Mouse (Mus musculus) MEL (cell line): Measurements from ENCODE around the gene H3f3b.

Experiments
- CTCF ChIP-seq, 3 experiments: IDR thresholded peaks in 2 of 3; conservative IDR thresholded peaks in 1 of 3; 2 replicates each; pipeline ENCODE4 v1.5.1; 2011 to 2012; ENCODE audit warnings: low read length in 3 of 3, low read depth in 2 of 3, mild to moderate bottlenecking in 2 of 3, improper control_type of control experiment in 1 of 3, inconsistent platforms in 1 of 3, mixed read lengths in 1 of 3, moderate library complexity in 1 of 3; ENCODE audit not compliant: control insufficient read depth in 1 of 3, insufficient read depth in 1 of 3, poor library complexity in 1 of 3, severe bottlenecking in 1 of 3
- ELF1 ChIP-seq: IDR thresholded peaks from 2 replicates; pipeline ENCODE4 v1.6.1; 2014; ENCODE audit warnings: low read depth, mild to moderate bottlenecking, inconsistent platforms, low read length, improper control_type of control experiment, moderate library complexity
- KAT2A ChIP-seq: conservative IDR thresholded peaks from 2 replicates; pipeline ENCODE4 v1.6.1; 2012; ENCODE audit warnings: low read depth, low read length, improper control_type of control experiment, inconsistent platforms
- MAX ChIP-seq: IDR thresholded peaks from 2 replicates; pipeline ENCODE4 v1.6.1; 2011; ENCODE audit warnings: low read length, improper control_type of control experiment
- MEF2A ChIP-seq: IDR thresholded peaks from 2 replicates; pipeline ENCODE4 v1.6.1; 2014; ENCODE audit warnings: low read depth, mild to moderate bottlenecking, inconsistent platforms, low read length, improper control_type of control experiment; ENCODE audit not compliant: poor library complexity, insufficient replicate concordance, severe bottlenecking; ENCODE audit errors: extremely low read depth
- NRF1 ChIP-seq: IDR thresholded peaks from 2 replicates; pipeline ENCODE4 v1.6.1; 2014; ENCODE audit warnings: low read depth, mild to moderate bottlenecking, inconsistent platforms, low read length, improper control_type of control experiment, moderate library complexity; ENCODE audit not compliant: poor library complexity, insufficient read depth, severe bottlenecking
- POLR2A ChIP-seq, 2 experiments: IDR thresholded peaks; 2 replicates each; pipeline ENCODE4 v1.6.1; 2011 to 2012; ENCODE audit warnings: low read length in 2 of 2, mild to moderate bottlenecking in 2 of 2, control low read depth in 1 of 2, improper control_type of control experiment in 1 of 2, low read depth in 1 of 2, moderate library complexity in 1 of 2; ENCODE audit not compliant: control insufficient read depth in 1 of 2, insufficient read depth in 1 of 2, poor library complexity in 1 of 2
- RAD21 ChIP-seq: IDR thresholded peaks from 2 replicates; pipeline ENCODE4 v1.6.1; 2011; ENCODE audit warnings: mild to moderate bottlenecking, low read depth, low read length, improper control_type of control experiment
- SIN3A ChIP-seq: IDR thresholded peaks from 2 replicates; pipeline ENCODE4 v1.6.1; 2012; ENCODE audit warnings: low read length, improper control_type of control experiment, inconsistent platforms
- UBTF ChIP-seq: IDR thresholded peaks from 2 replicates; pipeline ENCODE4 v1.6.1; 2012; ENCODE audit warnings: low read depth, mild to moderate bottlenecking, inconsistent platforms, low read length, improper control_type of control experiment, moderate library complexity, borderline replicate concordance; ENCODE audit not compliant: insufficient read depth
- USF1 ChIP-seq: IDR thresholded peaks from 2 replicates; pipeline ENCODE4 v1.6.1; 2014; ENCODE audit warnings: low read depth, mild to moderate bottlenecking, inconsistent platforms, low read length, improper control_type of control experiment, moderate library complexity

DNA sequence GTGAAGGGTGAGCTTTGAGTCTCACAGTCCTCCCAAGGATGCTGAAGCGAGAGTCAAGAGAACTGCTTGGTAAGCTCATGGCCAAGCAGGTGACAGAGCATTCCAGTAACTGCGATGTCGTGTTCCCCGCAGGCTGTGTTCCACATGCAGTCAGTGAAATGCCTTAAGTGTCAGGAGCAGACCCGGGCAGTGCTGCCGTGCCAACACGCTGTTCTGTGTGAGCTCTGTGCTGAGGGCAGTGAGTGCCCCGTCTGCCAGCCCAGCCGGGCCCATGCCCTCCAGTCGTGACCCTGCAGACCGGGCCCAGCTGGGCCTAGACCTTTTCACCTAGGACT lies 31.9 kb upstream of the H3f3b start:
- no peak for TF ChIP-seq MAX
- no peak for TF ChIP-seq CTCF (IDR thresholded peaks at IDR 0.05 in 2 of 3, conservative IDR thresholded peaks at IDR 0.05 in 1 of 3; ENCODE audit: control insufficient read depth in 1 of 3, insufficient read depth in 1 of 3, low read depth in 2 of 3, low read length in 3 of 3, poor library complexity in 1 of 3, severe bottlenecking in 1 of 3)
- TF ChIP-seq USF1 = no peak
- no peak for TF ChIP-seq ELF1
- TF ChIP-seq UBTF = no peak
- no peak for TF ChIP-seq MEF2A
- no peak for TF ChIP-seq RAD21
- no peak for TF ChIP-seq SIN3A
- no peak for TF ChIP-seq KAT2A
- TF ChIP-seq NRF1 = no peak
- TF ChIP-seq POLR2A (IDR thresholded peaks at IDR 0.05; ENCODE audit: control insufficient read depth in 1 of 2, insufficient read depth in 1 of 2, low read depth in 1 of 2, low read length in 2 of 2, poor library complexity in 1 of 2) = 0 out of 4 replicates have a peak, but pooled peaks of 1 of the 2 experiments have one; percentile 26
